Mouse (Mus musculus) layer of hippocampus, adult 8-10 months (tissue): Measurements from ENCODE around the gene Olfr530. TPM values are rescaled to one million over a fixed set of nuclear protein-coding genes. Genes with fewer than 3 reads are reported as not detected.

Experiments
- DNase-seq, 2 experiments: peaks; one replicate each; pipeline ENCODE4 v3.0.0; 2022; ENCODE audit warnings: low spot score in 2 of 2
- total RNA-seq, 4 experiments: library from RNA; stranded (reverse); gene quantifications; 2 replicates each; pipeline ENCODE4 v1.2.4; 2022

Olfr530 gene
- not detected for total RNA-seq

DNA sequence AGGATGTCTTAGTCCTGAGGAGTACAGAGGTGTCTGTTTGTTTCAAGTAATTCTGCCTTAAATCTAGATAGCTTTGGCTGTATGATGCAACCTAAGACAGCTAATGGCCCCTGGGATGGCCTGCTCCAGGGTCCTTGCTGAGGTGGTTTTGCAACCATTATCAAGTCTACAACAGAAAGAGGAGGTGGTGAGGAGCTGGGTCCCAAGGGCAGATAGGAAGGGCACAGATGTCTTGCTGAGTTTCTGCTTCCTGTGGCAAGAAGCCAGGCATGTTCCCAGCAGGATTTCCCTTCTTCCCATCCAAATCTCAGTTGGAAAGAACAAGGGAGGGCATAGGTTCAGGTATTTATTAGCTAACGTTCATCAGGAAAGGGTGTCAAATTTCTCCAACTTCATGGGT is at the start of gene Olfr530:
TSS of gene Olfr530 (minus strand) at position 101 of the 400 bp plus-strand sequence.
- no peak for DNase-seq

DNA sequence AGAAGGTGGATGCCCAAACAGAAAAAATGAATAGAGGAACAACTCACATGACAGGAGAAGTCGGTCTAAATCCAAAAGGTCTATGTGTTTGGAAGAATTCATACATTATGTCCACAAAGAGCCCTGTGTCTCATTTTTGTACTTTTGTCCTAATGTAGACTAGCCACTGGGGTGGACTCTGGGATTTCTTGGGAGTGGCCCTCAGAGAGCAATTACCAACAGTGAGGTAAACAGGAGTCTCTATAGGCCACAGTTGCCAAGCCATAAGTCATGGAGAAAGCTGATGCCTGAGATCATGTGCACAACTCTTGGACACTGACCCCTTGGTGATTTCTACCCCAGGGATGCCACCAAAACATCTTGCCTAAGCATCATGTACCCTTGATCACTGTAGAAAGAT is 45.4 kb upstream of the Olfr530 start, which contains the start of gene Olfr532:
TSS of gene Olfr532 (minus strand) at position 101 of the 400 bp plus-strand sequence.
- no peak for DNase-seq

GRCm38 (mm10) chr7:140402818-140403217 is 26.7 kb upstream of the Olfr530 start, which contains the start of gene Olfr531:
Olfr531 (minus strand) TSS chr7:140402918.
- no peak for DNase-seq

DNA sequence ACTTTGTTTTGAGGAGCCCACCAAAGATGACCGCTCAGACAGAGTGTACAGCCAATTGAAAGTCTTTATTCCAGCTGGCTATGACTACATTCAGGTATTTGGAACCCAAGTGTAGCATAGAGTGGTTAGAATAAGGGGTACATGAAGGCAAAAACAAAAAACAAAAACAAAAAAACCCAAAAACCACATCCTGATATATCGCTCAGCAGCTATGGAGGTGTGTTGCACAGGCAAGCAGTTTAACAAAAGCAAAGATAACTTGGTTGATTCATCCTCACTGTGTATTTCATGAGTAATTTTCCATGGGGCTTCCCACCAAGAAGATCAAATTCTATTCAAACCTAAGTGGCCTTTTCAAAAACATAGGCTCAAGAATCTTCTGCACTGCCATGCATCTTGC is 780 bp upstream of the Olfr530 start:
- no peak for DNase-seq

DNA sequence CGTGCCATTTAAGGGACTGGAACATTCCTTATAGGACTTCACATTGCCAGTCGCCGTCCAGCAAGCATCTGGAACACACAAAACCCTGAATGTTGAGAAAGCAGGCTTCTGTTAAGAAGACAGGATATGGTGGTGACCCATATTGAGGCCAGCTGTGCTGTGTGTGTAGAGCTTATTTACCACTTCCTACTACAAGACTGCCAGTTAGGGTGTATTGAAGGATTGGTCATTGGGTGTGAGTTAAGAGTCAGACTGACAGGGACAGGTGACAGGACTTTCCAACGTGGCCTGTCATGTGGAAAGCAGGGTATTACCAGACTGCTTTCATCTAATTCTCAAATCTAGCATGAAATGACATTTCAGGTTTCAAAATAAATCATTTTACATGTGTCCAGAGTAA is 1.8 kb downstream of the Olfr530 start:
- no peak for DNase-seq

DNA sequence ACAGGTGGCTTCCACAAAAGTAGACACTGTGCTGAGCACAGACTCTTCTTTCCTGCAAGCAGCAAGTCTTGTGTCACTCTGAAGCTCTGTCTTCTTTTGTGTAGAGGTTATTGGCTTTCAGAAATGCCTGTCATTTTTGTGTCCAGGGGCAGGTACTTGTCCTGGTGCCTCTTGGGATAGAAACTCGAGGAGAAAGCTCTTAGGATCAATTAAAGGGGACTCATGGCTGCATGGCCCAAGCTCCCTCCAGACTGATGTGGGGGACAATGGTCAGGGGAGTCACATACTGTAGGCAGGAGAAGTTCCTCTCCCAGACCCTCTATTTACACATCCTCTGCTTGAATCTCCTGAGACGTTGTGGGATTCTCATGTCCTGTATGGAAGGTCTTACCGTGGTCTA is 14.6 kb downstream of the Olfr530 start, which contains the start of gene Olfr60:
TSS of gene Olfr60 (minus strand) at position 101 of the 400 bp plus-strand sequence.
- no peak for DNase-seq

DNA sequence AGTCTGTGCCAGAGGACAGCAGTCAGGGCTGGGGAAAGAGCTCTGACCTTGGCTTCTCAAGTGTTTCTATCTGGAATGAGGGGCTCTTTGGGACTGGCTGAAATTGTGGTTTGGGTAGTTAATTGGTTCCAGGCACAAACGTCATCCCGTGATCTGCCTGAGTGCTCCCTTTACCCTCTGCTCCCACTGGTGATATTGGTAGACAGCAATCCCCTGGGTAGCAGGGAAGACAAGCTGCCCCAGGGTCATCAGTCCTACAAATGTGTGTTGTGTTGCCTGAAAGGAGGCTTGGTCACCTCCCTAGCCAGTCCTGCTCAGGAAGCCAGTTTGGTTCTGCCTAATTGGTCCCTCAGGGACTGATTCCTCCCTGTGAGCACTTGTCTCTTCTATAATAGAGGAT is 42.4 kb downstream of the Olfr530 start, which contains the start of gene Olfr527:
TSS of gene Olfr527 (plus strand) at position 301 of the 400 bp plus-strand sequence.
- DNase-seq: no peak

- DNase-seq: no peak
Measured at GRCm38 (mm10) chr7:140329766-140330304, 46.3 kb downstream of the Olfr530 start.

Other genes with a start within 250 kb of the Olfr530 start
- 10 to 100 TPM; 27.2 to 34.8 (median 31.6) TPM for gene Mtg1, start 238.8 kb downstream of the Olfr530 start, total RNA-seq
- gene Sprn, start 221.5 kb downstream of the Olfr530 start, total RNA-seq: 100 to 1,000 TPM; 149 to 157 (median 151) TPM
- not detected for gene Olfr522, start 211.6 kb downstream of the Olfr530 start, total RNA-seq
- gene Olfr523, start 203.1 kb downstream of the Olfr530 start, total RNA-seq: under 1 TPM in 1 of 4 experiments, not detected in 3; 0.39 TPM
- not detected for gene Olfr524, start 170.4 kb downstream of the Olfr530 start, total RNA-seq
- gene Cd163l1, start 158.1 kb downstream of the Olfr530 start, total RNA-seq: under 1 TPM; 0.70 to 0.96 (median 0.74) TPM
- gene 5830411N06Rik, start 129.0 kb downstream of the Olfr530 start, total RNA-seq: under 1 TPM in 3 of 4 experiments, not detected in 1; 0.16 to 0.22 (median 0.19) TPM
- gene Olfr525, start 55.5 kb downstream of the Olfr530 start, total RNA-seq: not detected
- not detected for gene Olfr527, start 42.3 kb downstream of the Olfr530 start, total RNA-seq
- not detected for gene Olfr60, start 14.7 kb downstream of the Olfr530 start, total RNA-seq
- not detected for gene Olfr531, start 26.6 kb upstream of the Olfr530 start, total RNA-seq
- not detected for gene Olfr532, start 45.3 kb upstream of the Olfr530 start, total RNA-seq
- gene Olfr533, start 87.0 kb upstream of the Olfr530 start, total RNA-seq: not detected
- under 1 TPM in 3 of 4 experiments, not detected in 1; 0.29 to 0.96 (median 0.43) TPM for gene Olfr535, start 107.9 kb upstream of the Olfr530 start, total RNA-seq
- gene Olfr536, start 131.1 kb upstream of the Olfr530 start, total RNA-seq: not detected
- gene Olfr538, start 191.6 kb upstream of the Olfr530 start, total RNA-seq: not detected
- under 1 TPM; 0.14 to 0.87 (median 0.40) TPM for gene Olfr46, start 224.9 kb upstream of the Olfr530 start, total RNA-seq